Mouse (Mus musculus) olfactory bulb, adult 2 months (tissue): Measurements from ENCODE around the gene Stkld1. TPM values are rescaled to one million over a fixed set of nuclear protein-coding genes. Genes with fewer than 3 reads are reported as not detected.
"Not testable (repeated sequence)": the region's sequence is repeated elsewhere in the genome, so short reads cannot be mapped to it uniquely, and the experiment has no call there.

Source experiments
- H3K27ac ChIP-seq: fragments of 200-500 bp; 2 replicates; pipeline ENCODE4 v1.5.1; 2012; ENCODE audit warnings: low read depth, low read length; ENCODE audit not compliant: insufficient read depth
- H3K4me1 ChIP-seq: fragments of 200-500 bp; 2 replicates; pipeline ENCODE4 v1.6.1; 2012; ENCODE audit warnings: low read length; ENCODE audit not compliant: control insufficient read depth, insufficient read depth
- H3K4me3 ChIP-seq: fragments of 200-500 bp; 2 replicates; pipeline ENCODE4 v1.5.1; 2012; ENCODE audit warnings: mild to moderate bottlenecking, low read depth, low read length, moderate library complexity; ENCODE audit not compliant: insufficient read depth
- CTCF ChIP-seq: fragments of 200-500 bp; IDR thresholded peaks from 2 replicates; pipeline ENCODE4 v1.5.1; 2012; ENCODE audit warnings: low read depth, mild to moderate bottlenecking, low read length, moderate library complexity; ENCODE audit not compliant: insufficient read depth
- POLR2A ChIP-seq: fragments of 200-500 bp; IDR thresholded peaks from 2 replicates; pipeline ENCODE4 v1.6.1; 2012; ENCODE audit warnings: mild to moderate bottlenecking, low read depth, low read length, moderate library complexity; ENCODE audit not compliant: insufficient read depth
- WGBS: fragments of 180-500 bp; shearing (Covaris S2); methylation state at CpG from one replicate; pipeline ENCODE4 v1.1.7; 2018; 5-methylcytosine and 5-hydroxymethylcytosine counted together
- polyA plus RNA-seq: library from polyadenylated mRNA; stranded (reverse); fragments of >200 nt; gene quantifications from 2 replicates; pipeline ENCODE4 v1.2.4, GENCODE M21; 2012; ENCODE audit warnings: low replicate concordance; ENCODE audit not compliant: missing spikeins, insufficient read depth, insufficient read length

Stkld1 gene
- not detected in 2 replicates for polyA plus RNA-seq

DNA sequence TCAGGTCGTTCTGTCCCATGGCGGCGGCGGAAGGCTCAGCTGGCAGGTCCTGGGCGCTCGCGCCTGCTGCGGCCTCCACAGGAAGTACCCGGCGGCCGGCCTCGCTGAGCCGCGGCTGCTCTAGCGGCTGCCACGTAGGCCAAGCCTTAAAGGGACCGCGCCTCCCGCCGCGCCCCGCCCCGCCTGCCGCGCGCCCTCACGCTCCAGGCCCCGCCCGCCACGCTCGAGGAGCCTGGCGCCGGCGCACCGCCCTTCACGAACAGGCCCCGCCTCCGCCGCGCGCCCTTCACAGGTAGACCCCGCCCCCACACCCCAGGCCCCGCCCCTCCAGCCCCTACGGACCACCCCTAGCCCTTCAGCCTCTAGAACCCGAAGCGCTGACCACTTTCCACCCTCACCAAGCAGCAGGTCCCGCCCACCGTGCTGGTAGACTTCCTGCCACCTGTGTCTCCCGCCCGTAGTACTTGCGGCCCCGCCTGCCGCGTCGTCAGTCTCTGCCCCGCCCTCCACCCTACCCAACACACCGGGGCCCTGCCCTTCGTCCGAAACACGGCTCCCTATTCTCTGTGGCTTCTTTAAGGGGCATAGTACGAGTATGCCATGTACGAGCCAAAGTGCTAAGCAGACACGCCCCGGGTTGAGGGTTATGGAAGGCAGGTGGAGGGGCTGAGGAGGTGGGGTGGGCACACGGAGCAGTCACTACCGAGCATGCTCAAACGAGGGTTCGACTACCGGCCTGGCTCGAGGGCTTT, at the start of gene Stkld1, which contains the start of gene Surf4:
Stkld1 (plus strand) TSS at position 744 of the 752 bp plus-strand sequence.
Surf4 (minus strand) TSS at position 625 of the 752 bp plus-strand sequence.
- WGBS = 1% methylated on average over 62 of the region's 70 CpGs
- peaks cover 14% of the 10 kb centered on the region for H3K4me1 ChIP-seq
- peak; percentile 57; the same call in 1 of the 2 replicates for TF ChIP-seq POLR2A
- TF ChIP-seq CTCF = no peak
- H3K4me3 ChIP-seq = peak within 1 kb of the TSS; percentile 100
- H3K27ac ChIP-seq = peak within 1 kb of the TSS; percentile 67; the same call in 1 of the 2 replicates

GRCm38 (mm10) chr2:26885541-26885940, 48.3 kb upstream of the Stkld1 start:
- not testable (repeated sequence) for H3K27ac ChIP-seq, H3K4me3 ChIP-seq, H3K4me1 ChIP-seq
- 69% methylated on average over 2 of the region's 2 CpGs for WGBS

- WGBS = 46% methylated on average over 4 of the region's 4 CpGs
- H3K27ac ChIP-seq, H3K4me1 ChIP-seq: not testable (repeated sequence)
These were observed 47.7 kb upstream of the Stkld1 start for GRCm38 (mm10) chr2:26886170-26886569.

DNA sequence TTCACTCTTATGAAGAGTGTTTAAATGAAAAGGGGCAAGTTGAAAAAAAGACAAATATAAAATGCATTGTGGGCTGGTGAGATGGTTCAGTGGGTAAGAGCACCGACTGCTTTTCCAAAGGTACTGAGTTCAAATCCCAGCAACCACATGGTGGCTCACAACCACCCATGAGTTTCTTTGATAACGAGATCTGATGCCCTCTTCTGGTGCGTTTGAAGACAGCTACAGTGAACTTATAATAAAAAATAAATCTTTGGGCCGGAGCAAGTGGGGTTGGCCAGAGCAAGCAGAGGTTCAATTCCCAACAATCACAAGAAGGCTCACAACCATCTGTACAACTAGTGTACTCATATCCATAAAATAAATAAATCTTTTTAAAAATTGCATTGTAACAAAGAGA, 37.9 kb upstream of the Stkld1 start:
- 88% methylated on average over 4 of the region's 4 CpGs for WGBS
- no peak overlapping the region for H3K4me3 ChIP-seq
- H3K27ac ChIP-seq = no peak overlapping the region
- no peaks in the 10 kb centered on the region for H3K4me1 ChIP-seq
- TF ChIP-seq POLR2A (no peak), CTCF (no peak)

More at GRCm38 (mm10) chr2:26886170-26886569, 47.7 kb upstream of the Stkld1 start:
- H3K4me3 ChIP-seq = not testable (repeated sequence)

GRCm38 (mm10) chr2:26900731-26901130, 33.1 kb upstream of the Stkld1 start:
- TF ChIP-seq POLR2A (no peak), CTCF (no peak)
- Histone ChIP-seq H3K4me1 (peaks cover 3% of the 10 kb centered on the region), H3K4me3 (no peak overlapping the region), H3K27ac (no peak overlapping the region)
- WGBS = 60% methylated on average over 1 of the region's 1 CpGs

DNA sequence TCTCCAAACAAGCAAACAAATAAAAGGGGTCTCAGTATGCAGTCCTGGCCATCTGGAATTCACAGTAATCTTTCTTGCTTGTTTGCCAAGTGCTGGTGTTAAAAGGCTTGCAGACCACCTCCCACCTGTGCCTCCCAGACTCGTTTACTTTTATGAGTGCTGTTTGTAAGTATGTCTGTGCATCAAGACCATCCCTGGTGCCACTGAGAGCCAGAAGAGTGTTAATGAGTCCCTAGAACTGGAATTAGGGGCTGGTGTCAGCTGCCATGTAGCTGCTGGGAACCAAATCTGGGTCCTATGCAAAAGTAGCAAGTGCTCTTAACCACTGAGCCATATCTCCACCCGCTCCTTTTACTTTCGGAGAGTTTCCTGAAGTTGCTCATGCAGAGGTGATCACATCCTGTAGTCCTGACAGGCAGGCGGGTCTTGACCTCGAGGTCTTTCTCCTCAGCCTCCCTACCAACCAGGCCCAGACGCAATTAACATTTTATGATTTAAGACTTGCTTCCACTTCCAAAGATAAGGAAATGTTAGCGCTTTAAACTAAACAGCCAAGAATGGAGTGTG, 31.9 kb upstream of the Stkld1 start:
- TF ChIP-seq POLR2A (no peak), CTCF (no peak)
- WGBS = 10% methylated on average over 7 of the region's 7 CpGs
- Histone ChIP-seq H3K4me3 (peak overlapping the region; percentile 90), H3K4me1 (peaks cover 3% of the 10 kb centered on the region), H3K27ac (no peak overlapping the region)

- Histone ChIP-seq H3K4me3 (peak within 1 kb of the TSS; percentile 90), H3K27ac (peak within 1 kb of the TSS; percentile 82), H3K4me1 (peaks cover 4% of the 10 kb centered on the region)
- WGBS = under 1% methylated on average over 41 of the region's 41 CpGs
- TF ChIP-seq CTCF (no peak), POLR2A (peak; percentile 38; the same call in 1 of the 2 replicates)
These were observed 31.2 kb upstream of the Stkld1 start, which contains the start of gene Surf6 for GRCm38 (mm10) chr2:26902467-26903220. Gene Surf6, minus strand, starts transcription at chr2:26902879.

DNA sequence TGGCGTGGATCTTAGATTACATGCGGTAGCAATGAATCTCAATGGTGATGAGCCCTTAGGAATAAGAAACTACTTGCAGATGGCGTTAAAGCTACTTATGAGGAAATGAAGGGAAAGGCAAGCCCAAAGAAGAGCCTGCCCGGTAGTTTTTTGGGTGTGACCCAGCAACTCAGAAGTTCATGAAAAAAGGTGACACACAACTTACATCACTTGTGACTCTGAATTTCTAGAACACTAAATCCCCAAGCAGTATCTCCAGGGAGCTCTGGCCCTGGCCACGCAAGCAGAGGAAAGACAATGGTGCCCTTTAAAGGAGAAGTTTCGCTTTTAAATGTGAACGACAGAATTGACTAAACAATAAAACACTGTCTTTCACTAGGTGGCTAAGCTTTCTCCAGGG, 30.5 kb upstream of the Stkld1 start:
- 5% methylated on average over 7 of the region's 7 CpGs for WGBS
- peak overlapping the region; percentile 82 for H3K27ac ChIP-seq
- H3K4me1 ChIP-seq = peaks cover 7% of the 10 kb centered on the region
- H3K4me3 ChIP-seq = peak overlapping the region; percentile 90
- TF ChIP-seq POLR2A (no peak), CTCF (no peak)

DNA sequence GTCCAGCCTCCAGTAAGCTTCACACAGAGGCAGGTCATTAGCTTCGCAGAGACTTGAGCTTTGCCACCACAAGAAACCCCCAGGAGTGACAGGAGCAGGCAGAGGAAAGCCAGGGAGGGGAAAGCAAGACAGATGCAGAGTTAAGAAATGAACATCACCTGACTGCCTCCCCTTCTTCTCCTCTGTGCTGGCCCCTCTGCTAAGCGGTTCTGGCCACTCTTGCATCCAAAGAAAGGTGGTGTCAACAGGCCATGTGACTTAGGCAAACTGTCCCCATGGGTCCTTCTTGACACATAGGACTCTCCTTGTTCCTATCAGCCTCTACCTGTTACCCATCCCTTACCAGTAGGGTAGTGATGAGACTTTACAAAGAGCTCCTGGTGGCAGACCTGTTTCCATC, 27.9 kb upstream of the Stkld1 start:
- TF ChIP-seq POLR2A (no peak), CTCF (no peak)
- Histone ChIP-seq H3K4me1 (peaks cover 15% of the 10 kb centered on the region), H3K4me3 (no peak overlapping the region), H3K27ac (no peak overlapping the region)
- WGBS = 93% methylated on average over 2 of the region's 2 CpGs
